Mouse (Mus musculus) gastrocnemius, postnatal 25 days (tissue): Measurements from ENCODE around the gene Amdhd2. TPM values are rescaled to one million over a fixed set of nuclear protein-coding genes. Genes with fewer than 3 reads are reported as not detected.
A peak's percentile ranks its signal among the peaks of the same experiment; 100 is the strongest.

ENCODE experiments used
- DNase-seq: peaks from one replicate; pipeline ENCODE4 v3.0.0; 2022
- long read RNA-seq, 2 experiments: library from polyadenylated mRNA; stranded (forward); transcript quantifications; one replicate each; pipeline ENCODE4 v2.0.0; 2021
- total RNA-seq, 2 experiments: library from RNA; stranded (reverse); gene quantifications; 1 replicate in 1 of 2; 2 replicates in 1 of 2; pipeline ENCODE4 v1.2.3; 2021

Gene Amdhd2
- total RNA-seq: 1 to 10 TPM; 8.7 to 9.8 TPM
- long read RNA-seq, experiment 1, transcript Amdhd2-201 (11 exons, 1,496 nt): major isoform, 7 of 9 reads
- long read RNA-seq, experiment 1, partial matches to known transcripts: 1 of 9 reads
- long read RNA-seq, experiment 1, other reads (novel, unspliced or antisense): 1 of 9 reads
- long read RNA-seq, experiment 2, transcript Amdhd2-201 (11 exons, 1,496 nt): major isoform, 7 of 7 reads
- long read RNA-seq, experiment 2, partial matches to known transcripts: 0 of 7 reads
- long read RNA-seq, experiment 2, other reads (novel, unspliced or antisense): 0 of 7 reads

- peak; percentile 93 for DNase-seq
Measured at GRCm38 (mm10) chr17:24163176-24163962, at the start of gene Amdhd2. TSS of gene Amdhd2 (minus strand) at chr17:24163766.

GRCm38 (mm10) chr17:24213186-24213585, 49.6 kb upstream of the Amdhd2 start:
- no peak for DNase-seq

GRCm38 (mm10) chr17:24212441-24213018, 49.0 kb upstream of the Amdhd2 start:
- DNase-seq: no peak

- no peak for DNase-seq
Measured at GRCm38 (mm10) chr17:24211631-24212440, 48.3 kb upstream of the Amdhd2 start.

- DNase-seq: no peak
Measured at GRCm38 (mm10) chr17:24210591-24210990, 47.0 kb upstream of the Amdhd2 start.

GRCm38 (mm10) chr17:24209916-24210240, 46.3 kb upstream of the Amdhd2 start:
- DNase-seq: no peak

GRCm38 (mm10) chr17:24209043-24209915, 45.7 kb upstream of the Amdhd2 start, which contains the start of gene Ntn3:
TSS of gene Ntn3 (minus strand) at chr17:24209531.
- DNase-seq: peak; percentile 43

- no peak for DNase-seq
Measured at GRCm38 (mm10) chr17:24208641-24209042, 45.1 kb upstream of the Amdhd2 start.

- no peak for DNase-seq
Measured at GRCm38 (mm10) chr17:24207768-24208640, 44.4 kb upstream of the Amdhd2 start.

GRCm38 (mm10) chr17:24206451-24207351, 43.1 kb upstream of the Amdhd2 start:
- no peak for DNase-seq

- DNase-seq: no peak
Measured at GRCm38 (mm10) chr17:24205908-24206361, 42.4 kb upstream of the Amdhd2 start.

- DNase-seq: peak; percentile 92
Measured at GRCm38 (mm10) chr17:24205284-24205888, 41.8 kb upstream of the Amdhd2 start, which contains the start of gene Tbc1d24. TSS of gene Tbc1d24 (minus strand) at chr17:24205562.

- no peak for DNase-seq
Measured at GRCm38 (mm10) chr17:24204846-24205245, 41.3 kb upstream of the Amdhd2 start.

- no peak for DNase-seq
Measured at GRCm38 (mm10) chr17:24203611-24204534, 40.3 kb upstream of the Amdhd2 start.

- DNase-seq: no peak
Measured at GRCm38 (mm10) chr17:24203068-24203467, 39.5 kb upstream of the Amdhd2 start.

- no peak for DNase-seq
Measured at GRCm38 (mm10) chr17:24201092-24201491, 37.5 kb upstream of the Amdhd2 start.

GRCm38 (mm10) chr17:24199741-24200140, 36.2 kb upstream of the Amdhd2 start:
- no peak for DNase-seq
